Mouse (Mus musculus) ES-E14 (cell line): ENCODE data around the gene Slc35b1. TPM values are rescaled to one million over a fixed set of nuclear protein-coding genes. Genes with fewer than 3 reads are reported as not detected.

ENCODE experiments used
- DNase-seq: peaks from one replicate; pipeline ENCODE4 v3.0.0-alpha.2; 2013; ENCODE audit warnings: low read depth, low spot score
- H3K27ac ChIP-seq: 2 replicates; pipeline ENCODE4 v1.5.1; 2012; ENCODE audit warnings: low read depth, mild to moderate bottlenecking, low read length, moderate library complexity, mixed read lengths; ENCODE audit not compliant: poor library complexity, insufficient read depth, severe bottlenecking
- H3K36me3 ChIP-seq: 2 replicates; pipeline ENCODE4 v1.6.1; 2012; ENCODE audit warnings: mild to moderate bottlenecking, low read length, moderate library complexity, mixed read lengths; ENCODE audit not compliant: control insufficient read depth, poor library complexity, insufficient read depth, severe bottlenecking
- H3K4me1 ChIP-seq, 2 experiments: fragments of 150-350 bp in 1 of 2; sonication (generic) in 1 of 2; 2 replicates each; pipeline ENCODE4 v1.6.1; 2012; ENCODE audit warnings: low read length in 2 of 2, mild to moderate bottlenecking in 1 of 2, mixed read lengths in 1 of 2; ENCODE audit not compliant: control insufficient read depth in 2 of 2, insufficient read depth in 2 of 2, poor library complexity in 1 of 2
- H3K4me3 ChIP-seq, 2 experiments: fragments of 150-350 bp in 1 of 2; sonication (generic) in 1 of 2; 2 replicates each; pipeline ENCODE4 v1.5.1; 2012; ENCODE audit warnings: low read length in 2 of 2, low read depth in 1 of 2, mild to moderate bottlenecking in 1 of 2, mixed read lengths in 1 of 2; ENCODE audit not compliant: insufficient read depth in 1 of 2, poor library complexity in 1 of 2, severe bottlenecking in 1 of 2
- H3K9ac ChIP-seq: 2 replicates; pipeline ENCODE4 v1.6.1; 2012; ENCODE audit warnings: low read depth, mild to moderate bottlenecking, low read length, mixed read lengths; ENCODE audit not compliant: poor library complexity, insufficient read depth, severe bottlenecking
- H3K9me3 ChIP-seq: fragments of 150-350 bp; sonication (generic); 2 replicates; pipeline ENCODE4 v1.6.1; 2012; ENCODE audit warnings: low read depth, mild to moderate bottlenecking, low read length; ENCODE audit not compliant: control insufficient read depth, insufficient read depth
- CHD2 ChIP-seq: IDR thresholded peaks from 2 replicates; pipeline ENCODE4 v1.6.1; 2014; ENCODE audit warnings: mild to moderate bottlenecking, low read depth, low read length, inconsistent platforms
- HCFC1 ChIP-seq: IDR thresholded peaks from 2 replicates; pipeline ENCODE4 v1.6.1; 2012; ENCODE audit warnings: low read length, inconsistent platforms, borderline replicate concordance; ENCODE audit not compliant: insufficient read depth
- MAFK ChIP-seq: IDR thresholded peaks from 2 replicates; pipeline ENCODE4 v1.6.1; 2014; ENCODE audit warnings: mild to moderate bottlenecking, low read depth, low read length, inconsistent platforms; ENCODE audit not compliant: insufficient read depth
- ZC3H11A ChIP-seq: IDR thresholded peaks from 2 replicates; pipeline ENCODE4 v1.6.1; 2012; ENCODE audit warnings: low read depth, mild to moderate bottlenecking, inconsistent platforms, low read length, borderline replicate concordance
- ZNF384 ChIP-seq: IDR thresholded peaks from 2 replicates; pipeline ENCODE4 v1.6.1; 2012; ENCODE audit warnings: low read depth, low read length, inconsistent platforms
- in situ Hi-C, 2 experiments: fragments of 600-800 bp; cut with MboI; formaldehyde crosslinking; loops; one replicate each; pipeline ENCODE4 v1.15.1; 2025; ENCODE audit warnings: low sequenced_read_pairs in 2 of 2, inconsistent platforms in 1 of 2; ENCODE audit not compliant: unreplicated experiment in 2 of 2
- total RNA-seq: library from RNA; depleted of rRNA; stranded (reverse); fragments of 300-350 nt; gene quantifications from 2 replicates; pipeline ENCODE4 v1.2.3, GENCODE M21; 2012; rRNA removed

Slc35b1 gene
- total RNA-seq, 1 experiment = 156 TPM

DNA sequence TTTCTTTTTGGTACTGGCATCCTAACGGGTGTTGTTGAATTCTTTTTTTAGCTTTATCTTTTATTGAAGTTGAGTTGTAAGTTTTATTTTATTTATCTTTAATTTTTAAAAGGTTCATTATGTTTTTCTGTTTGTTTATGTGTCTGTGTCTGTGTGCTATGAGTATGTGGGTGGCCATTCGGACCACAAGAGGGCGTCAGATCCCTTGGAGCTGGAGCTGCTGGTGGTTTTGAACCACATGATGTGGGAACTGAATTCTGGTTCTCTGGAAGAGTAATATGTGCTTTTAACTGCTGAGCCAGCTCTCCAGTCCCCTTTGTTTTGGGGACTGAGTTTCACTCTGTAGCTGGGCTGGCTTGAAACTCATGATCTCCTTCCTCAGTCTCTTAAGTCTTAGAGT lies 39.0 kb downstream of the Slc35b1 start:
- Histone ChIP-seq H3K4me1 (peaks cover 0 to 2% of the 10 kb centered on the region in 2 experiments; a peak in 1 of 4 replicates), H3K36me3 (no peaks in the 10 kb centered on the region), H3K9ac (no peak overlapping the region), H3K4me3 (no peak overlapping the region), H3K27ac (no peak overlapping the region), H3K9me3 (no peaks in the 10 kb centered on the region)
- peak; percentile 15; the same call in 1 of the 2 replicates for TF ChIP-seq ZC3H11A
- no peak for TF ChIP-seq ZNF384
- in situ Hi-C loops = no loop called here
- peak; percentile 41 for DNase-seq

DNA sequence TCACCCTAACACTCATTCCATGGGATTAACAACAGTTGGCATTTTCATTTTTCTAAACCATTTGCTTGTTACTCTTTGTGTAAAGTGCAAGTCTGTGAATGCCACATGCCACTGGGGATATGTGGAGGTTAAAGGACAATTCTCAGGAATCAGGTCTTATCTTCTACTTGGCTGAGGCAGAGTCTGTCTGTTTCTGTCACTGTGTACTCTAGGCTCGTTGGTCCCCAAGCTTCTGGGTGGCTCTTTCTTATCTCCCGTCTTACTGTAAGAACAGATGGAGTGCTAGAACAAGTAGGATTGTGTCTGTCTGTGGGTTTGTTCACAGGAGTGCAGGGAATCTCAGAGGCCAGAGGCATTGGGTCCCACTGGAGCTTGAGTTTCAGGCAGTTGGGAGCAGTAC lies 46.9 kb downstream of the Slc35b1 start:
- no peak overlapping the region for H3K4me3 ChIP-seq
- no peak for TF ChIP-seq HCFC1
- TF ChIP-seq CHD2 = no peak
- no peak for TF ChIP-seq MAFK
- no peak for TF ChIP-seq ZNF384
- TF ChIP-seq ZC3H11A = no peak
- no peaks in the 10 kb centered on the region for H3K9me3 ChIP-seq
- no peaks in the 10 kb centered on the region for H3K4me1 ChIP-seq
- no peak overlapping the region for H3K27ac ChIP-seq
- in situ Hi-C loops = no loop called here
- H3K9ac ChIP-seq = no peak overlapping the region
- H3K36me3 ChIP-seq = no peaks in the 10 kb centered on the region
- no peak for DNase-seq

GRCm38 (mm10) chr11:95432194-95432593 lies 47.7 kb downstream of the Slc35b1 start:
- Histone ChIP-seq H3K9me3 (no peaks in the 10 kb centered on the region), H3K4me3 (no peak overlapping the region), H3K9ac (no peak overlapping the region; the same call in 1 of the 2 replicates), H3K27ac (no peak overlapping the region), H3K36me3 (no peaks in the 10 kb centered on the region), H3K4me1 (no peaks in the 10 kb centered on the region)
- DNase-seq = no peak
- TF ChIP-seq HCFC1 (no peak), ZC3H11A (0 out of 2 replicates have a peak, but pooled peaks have one; percentile 19)
- in situ Hi-C loops = no loop called here

Other genes starting within 250 kb of the Slc35b1 start
- 0.16 and 0.18 TPM in 2 replicates for gene Dlx4, start 238.4 kb upstream of the Slc35b1 start, total RNA-seq
- 0.18 and 0.53 TPM in 2 replicates for gene Tac4, start 123.2 kb upstream of the Slc35b1 start, total RNA-seq
- 108 and 118 TPM in 2 replicates for gene Kat7, start 74.4 kb upstream of the Slc35b1 start, total RNA-seq
- 19.6 and 26.2 TPM in 2 replicates for gene Fam117a, start 47.7 kb upstream of the Slc35b1 start, total RNA-seq
- 21.5 and 30.8 TPM in 2 replicates for gene Spop, start 29.4 kb downstream of the Slc35b1 start, total RNA-seq
- gene Nxph3, start 129.9 kb downstream of the Slc35b1 start, total RNA-seq = 2.4 and 5.5 TPM in 2 replicates
- 19.9 and 26.1 TPM in 2 replicates for gene Ngfr, start 203.0 kb downstream of the Slc35b1 start, total RNA-seq